16 mouse cellular contexts compared by ENCODE assay signal in genomic region chr14:108035959-108036358, GRCm38 (mm10).
"Had no signal": no experiment of that assay in that cellular context is flagged by ENCODE, and none has a peak within 500 bp of the region (broad histone marks: within the 10 kb centered on the region; RNA-seq: fewer than 3 reads in every experiment).

No protein-coding gene starts in this region.

- H3K36me3 ChIP-seq: neural tube, embryonic 12.5 days; neural tube, embryonic 13.5 days; neural tube, embryonic 15.5 days; stomach, embryonic 15.5 days had no signal

- H3K4me3 ChIP-seq: neural tube, embryonic 12.5 days; neural tube, embryonic 13.5 days; neural tube, embryonic 15.5 days; stomach, embryonic 15.5 days had no signal

- DNase-seq: retina, postnatal 1 day; right cerebral cortex, adult 18-20 months; right cerebral cortex, postnatal 14 days; right cerebral cortex, postnatal 25 days; right cerebral cortex, postnatal 4 days; spleen, adult 18-20 months; thymus, adult 18-20 months; thymus, adult 2 months; thymus, postnatal 14 days; thymus, postnatal 25 days; thymus, postnatal 36 days; thymus, postnatal 4 days had no signal

- H3K4me2 ChIP-seq: neural tube, embryonic 12.5 days; neural tube, embryonic 13.5 days; neural tube, embryonic 15.5 days; stomach, embryonic 15.5 days had no signal

- H3K27me3 ChIP-seq: neural tube, embryonic 12.5 days; neural tube, embryonic 13.5 days; neural tube, embryonic 15.5 days; stomach, embryonic 15.5 days had no signal
